Mouse (Mus musculus) hindbrain, embryonic 13.5 days (tissue): ENCODE results near the gene Cenpu. TPM values are rescaled to one million over a fixed set of nuclear protein-coding genes. Genes with fewer than 3 reads are reported as not detected.

Experiments
- polyA plus RNA-seq: library from polyadenylated mRNA; unstranded; fragments of >200 nt; fragmentation: Nextera tagmentation; extraction: Ambion mirVana; gene quantifications from 2 replicates; pipeline ENCODE4 v1.2.1, GENCODE M21; 2015

Cenpu gene
- polyA plus RNA-seq, 1 experiment from 2014 or later, result 7.2 TPM

Other genes starting within 250 kb of the Cenpu start
- gene Acsl1, start 81.0 kb upstream of the Cenpu start, polyA plus RNA-seq, result 15.2 and 16.3 TPM in 2 replicates
- 6.9 and 9.8 TPM in 2 replicates for gene Primpol, start 65.2 kb downstream of the Cenpu start, polyA plus RNA-seq
- gene Casp3, start 65.3 kb downstream of the Cenpu start, polyA plus RNA-seq, result 203 and 211 TPM in 2 replicates
- gene Irf2, start 187.7 kb downstream of the Cenpu start, polyA plus RNA-seq, result 9.3 and 11.6 TPM in 2 replicates